Mouse (Mus musculus): ENCODE data around the gene Acox3.
"Not testable (repeated sequence)": the region's sequence is repeated elsewhere in the genome, so short reads cannot be mapped to it uniquely, and the experiment has no call there.

The Acox3 gene

GRCm38 (mm10) chr5:35576409-35577020, 6.3 kb upstream of the Acox3 start:
- DNase-seq (ENCODE audit: low spot score in 2 of 2): no peak

GRCm38 (mm10) chr5:35578411-35578810, 4.4 kb upstream of the Acox3 start:
- no peak for DNase-seq (ENCODE audit: low spot score in 2 of 2)

- no peak for DNase-seq (ENCODE audit: low spot score in 2 of 2)
These were observed 3.5 kb upstream of the Acox3 start for GRCm38 (mm10) chr5:35579247-35579893.

- DNase-seq (ENCODE audit: low spot score in 2 of 2): no peak
These were observed 2.5 kb upstream of the Acox3 start for GRCm38 (mm10) chr5:35580156-35580922.

- no peak for DNase-seq (ENCODE audit: low spot score in 2 of 2)
These were observed 462 bp downstream of the Acox3 start for GRCm38 (mm10) chr5:35583221-35583783.

GRCm38 (mm10) chr5:35584259-35584658, 1.4 kb downstream of the Acox3 start:
- DNase-seq (ENCODE audit: low spot score in 2 of 2): not testable (repeated sequence)

- no peak for DNase-seq (ENCODE audit: low spot score in 2 of 2)
These were observed 8.7 kb downstream of the Acox3 start for GRCm38 (mm10) chr5:35591497-35591896.

- DNase-seq (ENCODE audit: low spot score in 2 of 2): no peak
These were observed 9.4 kb downstream of the Acox3 start for GRCm38 (mm10) chr5:35592081-35592736.

GRCm38 (mm10) chr5:35592824-35593223, 10.0 kb downstream of the Acox3 start:
- no peak for DNase-seq (ENCODE audit: low spot score in 2 of 2)

- no peak for DNase-seq (ENCODE audit: low spot score in 2 of 2)
These were observed 10.4 kb downstream of the Acox3 start for GRCm38 (mm10) chr5:35593272-35593671.

- no peak for DNase-seq (ENCODE audit: low spot score in 2 of 2)
These were observed 11.9 kb downstream of the Acox3 start for GRCm38 (mm10) chr5:35594768-35595167.

- DNase-seq (ENCODE audit: low spot score in 2 of 2): peak; percentile 70 to 83
These were observed 12.9 kb downstream of the Acox3 start for GRCm38 (mm10) chr5:35595706-35596105.

- DNase-seq (ENCODE audit: low spot score in 2 of 2): no peak
These were observed 13.6 kb downstream of the Acox3 start for GRCm38 (mm10) chr5:35596169-35597160.

GRCm38 (mm10) chr5:35600233-35600632, 17.4 kb downstream of the Acox3 start:
- DNase-seq (ENCODE audit: low spot score in 2 of 2): no peak

- DNase-seq (ENCODE audit: low spot score in 2 of 2): no peak
These were observed 18.7 kb downstream of the Acox3 start for GRCm38 (mm10) chr5:35601526-35601925.

GRCm38 (mm10) chr5:35605355-35605754, 22.5 kb downstream of the Acox3 start:
- no peak for DNase-seq (ENCODE audit: low spot score in 2 of 2)

- no peak for DNase-seq (ENCODE audit: low spot score in 2 of 2)
These were observed 24.0 kb downstream of the Acox3 start for GRCm38 (mm10) chr5:35606800-35607199.

GRCm38 (mm10) chr5:35607784-35608183, 24.9 kb downstream of the Acox3 start:
- peak; percentile 52 to 70 for DNase-seq (ENCODE audit: low spot score in 2 of 2)

GRCm38 (mm10) chr5:35608559-35608958, 25.7 kb downstream of the Acox3 start:
- no peak for DNase-seq (ENCODE audit: low spot score in 2 of 2)

GRCm38 (mm10) chr5:35609381-35609780, 26.5 kb downstream of the Acox3 start:
- DNase-seq (ENCODE audit: low spot score in 2 of 2): peak; percentile 44 to 55

GRCm38 (mm10) chr5:35609971-35610370, 27.1 kb downstream of the Acox3 start:
- DNase-seq (ENCODE audit: low spot score in 2 of 2): no peak
